Mouse (Mus musculus) neural tube, embryonic 11.5 days (tissue): ENCODE measurements at regions not wholly inside any gene's neighbourhood (a gene's known extent, or its start where the extent isn't known, plus 50 kb on each side); places are given as distances from the start of the nearest gene placed in this dataset.

ENCODE experiments used
- ATAC-seq: fragments of 200-750 bp; cut with Nextera tagmentation; 2 replicates; pipeline ENCODE4 v1.8.0; 2017; ENCODE audit warnings: moderate number of reproducible peaks, mild to moderate bottlenecking, moderate TSS enrichment, moderate library complexity; ENCODE audit not compliant: insufficient read depth, low FRiP score, low TSS enrichment
- DNase-seq: peaks from one replicate; pipeline ENCODE4 v3.0.0-alpha.2; 2015; ENCODE audit warnings: low spot score
- H3K27ac ChIP-seq: fragments of 300-500 bp; sonication (generic); 2 replicates; pipeline ENCODE4 v1.5.1; 2014; ENCODE audit warnings: low read depth, mild to moderate bottlenecking, low read length
- H3K27me3 ChIP-seq: fragments of 300-500 bp; sonication (generic); 2 replicates; pipeline ENCODE4 v1.6.1; 2014; ENCODE audit warnings: mild to moderate bottlenecking, low read length, mixed read lengths; ENCODE audit not compliant: control insufficient read depth, insufficient read depth
- H3K36me3 ChIP-seq: fragments of 300-500 bp; sonication (generic); 2 replicates; pipeline ENCODE4 v1.6.1; 2014; ENCODE audit warnings: mild to moderate bottlenecking, low read length, moderate library complexity, mixed read lengths; ENCODE audit not compliant: control insufficient read depth, insufficient read depth
- H3K4me1 ChIP-seq: fragments of 300-500 bp; sonication (generic); 2 replicates; pipeline ENCODE4 v1.6.1; 2014; ENCODE audit warnings: low read length, mixed read lengths; ENCODE audit not compliant: control insufficient read depth, insufficient read depth
- H3K4me2 ChIP-seq: fragments of 300-500 bp; sonication (generic); 2 replicates; pipeline ENCODE4 v1.6.1; 2014; ENCODE audit warnings: low read depth, mild to moderate bottlenecking, moderate library complexity
- H3K4me3 ChIP-seq: fragments of 300-500 bp; sonication (generic); 2 replicates; pipeline ENCODE4 v1.5.1; 2014; ENCODE audit warnings: low read depth, low read length
- H3K9ac ChIP-seq: fragments of 300-500 bp; sonication (generic); 2 replicates; pipeline ENCODE4 v1.6.1; 2014; ENCODE audit warnings: mild to moderate bottlenecking, low read length
- H3K9me3 ChIP-seq: fragments of 300-500 bp; sonication (generic); 2 replicates; pipeline ENCODE4 v1.6.1; 2016; ENCODE audit warnings: low read length; ENCODE audit not compliant: control insufficient read depth
- WGBS: fragments of 180-500 bp; shearing (Covaris S2); extraction: QIAGEN DNeasy Blood & Tissue Kit; methylation state at CpG from one replicate; pipeline ENCODE4 v1.1.7; 2014; 5-methylcytosine and 5-hydroxymethylcytosine counted together

DNA sequence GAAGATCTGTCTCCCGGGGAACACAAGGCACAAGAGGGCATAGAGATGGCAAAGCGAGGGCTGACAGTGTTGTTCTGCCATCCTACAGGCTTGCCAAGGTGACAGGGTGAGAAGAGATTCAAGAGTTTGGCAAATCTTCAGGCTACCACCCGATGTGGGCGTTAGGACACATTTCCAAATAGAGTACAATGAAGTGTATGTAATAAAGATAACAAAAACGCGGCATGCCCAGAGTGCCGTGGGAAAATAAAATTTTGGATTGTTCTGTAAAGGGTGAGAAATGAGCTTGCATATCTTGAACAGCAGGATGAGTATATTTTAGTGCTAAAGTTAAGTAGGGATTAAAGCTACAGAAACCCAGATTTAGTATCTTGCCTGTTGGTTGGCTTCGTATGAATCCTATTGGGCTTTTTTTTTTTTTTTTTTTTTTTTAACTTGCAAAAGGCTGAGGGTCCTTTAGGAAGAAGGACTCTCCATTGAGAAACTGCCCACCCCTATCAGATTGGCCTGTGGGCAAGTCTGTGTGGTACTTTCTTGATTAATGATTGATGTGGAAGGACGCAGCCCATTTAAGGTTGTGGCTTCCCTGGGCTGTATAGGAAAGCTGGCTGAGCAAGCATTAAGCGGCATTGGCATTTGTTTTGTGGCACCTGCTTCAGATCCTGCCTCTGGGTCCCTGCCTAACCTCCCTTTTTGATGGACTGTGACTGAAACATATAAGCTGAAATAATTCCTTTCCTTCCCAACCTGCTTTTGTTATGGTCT lies 131.7 kb upstream of the Marcks start:
- no peaks in the 10 kb centered on the region for H3K36me3 ChIP-seq
- no peak for DNase-seq
- no peak for ATAC-seq
- no peak overlapping the region for H3K4me3 ChIP-seq
- no peak overlapping the region for H3K4me2 ChIP-seq
- H3K9ac ChIP-seq, result no peak overlapping the region
- no peaks in the 10 kb centered on the region for H3K27me3 ChIP-seq
- H3K4me1 ChIP-seq, result no peaks in the 10 kb centered on the region
- WGBS, result 85% methylated on average over 10 of the region's 10 CpGs
- no peak overlapping the region for H3K27ac ChIP-seq
- no peaks in the 10 kb centered on the region for H3K9me3 ChIP-seq

DNA sequence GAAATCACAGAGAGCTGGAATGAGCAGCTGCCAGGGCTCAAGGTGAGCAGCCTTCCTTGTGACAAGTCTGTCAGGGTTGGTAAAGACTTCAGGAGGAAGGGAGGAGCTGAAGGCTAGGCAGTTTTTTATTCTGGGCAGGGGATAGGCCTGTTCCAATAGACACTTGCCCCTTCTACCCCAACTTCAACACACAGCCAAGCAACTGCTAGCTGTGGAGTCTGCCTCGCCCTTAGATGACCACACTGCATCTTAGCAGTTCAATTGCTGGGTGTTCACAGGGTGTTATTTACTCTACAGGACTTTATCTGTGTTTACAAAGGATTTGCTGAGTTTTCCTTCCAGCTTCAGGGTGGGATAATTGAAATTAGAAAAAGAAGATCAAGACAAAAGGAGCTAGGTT lies 128.2 kb upstream of the Marcks start:
- no peak overlapping the region for H3K4me2 ChIP-seq
- ATAC-seq (no peak), DNase-seq (no peak)
- H3K9ac ChIP-seq, result no peak overlapping the region
- H3K27me3 ChIP-seq, result no peaks in the 10 kb centered on the region
- H3K4me3 ChIP-seq, result no peak overlapping the region
- H3K9me3 ChIP-seq, result no peaks in the 10 kb centered on the region
- no peak overlapping the region for H3K27ac ChIP-seq
- H3K36me3 ChIP-seq, result no peaks in the 10 kb centered on the region
- H3K4me1 ChIP-seq, result no peaks in the 10 kb centered on the region
- WGBS, result 63% methylated on average over 1 of the region's 1 CpGs

DNA sequence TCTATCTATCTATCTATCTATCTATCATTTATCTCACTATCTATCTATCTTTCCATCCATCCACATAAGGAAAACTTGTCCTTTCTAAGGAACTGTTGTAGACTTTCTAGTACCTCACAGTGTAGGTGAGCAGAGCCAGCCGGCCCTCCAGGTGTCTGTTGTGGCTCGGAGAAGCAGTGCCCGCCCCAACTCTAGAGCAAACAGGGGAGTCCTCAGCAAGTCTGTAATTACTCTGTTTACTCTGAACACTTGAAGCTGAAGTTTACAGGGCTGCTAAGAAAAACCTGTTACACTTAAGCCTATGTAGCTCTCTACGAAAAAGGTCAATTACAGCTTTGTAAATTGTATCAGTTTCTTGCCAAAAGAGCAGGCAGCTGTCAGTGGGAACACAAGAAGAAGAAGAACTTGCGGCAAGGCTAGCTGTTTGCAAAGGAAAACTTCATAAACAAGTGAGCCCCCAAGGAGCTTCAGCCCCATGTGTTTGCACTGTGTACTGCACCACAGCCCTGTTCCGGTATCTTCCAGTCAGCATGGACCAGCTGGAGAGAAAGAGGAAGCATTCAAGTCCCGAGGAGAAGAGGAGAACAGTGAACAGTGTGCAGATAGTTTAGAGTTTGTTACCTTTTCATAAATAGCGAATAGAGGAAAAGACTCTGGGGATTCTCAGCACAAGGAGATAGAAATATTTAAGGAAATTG lies 122.2 kb upstream of the Marcks start:
- H3K36me3 ChIP-seq, result no peaks in the 10 kb centered on the region
- ATAC-seq (no peak), DNase-seq (no peak)
- no peaks in the 10 kb centered on the region for H3K4me1 ChIP-seq
- H3K4me3 ChIP-seq, result no peak overlapping the region
- H3K27ac ChIP-seq, result no peak overlapping the region
- no peaks in the 10 kb centered on the region for H3K27me3 ChIP-seq
- H3K9me3 ChIP-seq, result no peaks in the 10 kb centered on the region
- H3K9ac ChIP-seq, result no peak overlapping the region; the same call in 1 of the 2 replicates
- H3K4me2 ChIP-seq, result no peak overlapping the region
- WGBS, result 84% methylated on average over 8 of the region's 8 CpGs

DNA sequence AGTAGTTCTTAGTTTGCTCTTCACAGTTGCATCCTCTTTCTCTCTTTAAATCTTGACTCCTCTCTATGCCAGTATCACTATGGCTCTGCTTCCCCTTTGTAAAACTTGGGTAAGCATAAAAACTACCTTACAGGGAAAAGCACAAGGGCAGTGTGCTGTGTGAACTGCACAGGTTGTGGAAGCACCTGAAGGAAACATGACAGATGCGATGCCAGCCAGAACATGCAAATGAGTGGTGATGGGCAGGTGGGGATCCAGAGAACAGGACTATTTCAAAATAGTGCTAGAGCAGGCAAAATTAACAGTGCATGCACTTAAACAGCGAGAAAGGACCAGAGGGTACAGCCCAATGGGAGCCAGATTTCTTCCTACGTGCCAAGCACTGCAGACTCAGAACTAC lies 120.5 kb upstream of the Marcks start:
- H3K4me3 ChIP-seq, result no peak overlapping the region
- no peaks in the 10 kb centered on the region for H3K4me1 ChIP-seq
- H3K36me3 ChIP-seq, result no peaks in the 10 kb centered on the region
- no peak for DNase-seq
- H3K27ac ChIP-seq, result no peak overlapping the region
- 90% methylated on average over 3 of the region's 3 CpGs for WGBS
- no peaks in the 10 kb centered on the region for H3K9me3 ChIP-seq
- no peak overlapping the region for H3K4me2 ChIP-seq
- H3K9ac ChIP-seq, result no peak overlapping the region
- no peak for ATAC-seq
- no peaks in the 10 kb centered on the region for H3K27me3 ChIP-seq

DNA sequence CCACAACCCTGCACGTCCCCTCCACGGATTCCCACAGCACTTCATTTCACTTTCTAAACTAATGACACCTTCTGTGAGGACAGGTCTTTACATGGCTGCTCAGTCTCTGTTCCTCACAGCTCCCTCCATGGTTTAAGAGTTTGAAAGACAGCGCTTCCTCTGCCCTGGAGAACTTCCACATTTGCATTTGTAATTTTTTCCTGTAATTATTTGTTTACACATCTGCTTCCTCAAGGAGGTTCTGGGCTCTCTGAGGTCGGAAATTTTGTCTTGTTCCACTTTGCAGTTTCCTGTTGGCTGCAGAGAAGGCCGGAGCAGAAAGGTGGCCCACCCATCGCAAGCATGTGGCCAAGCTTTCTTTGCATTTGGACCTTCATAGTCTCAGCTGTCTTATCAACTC lies 118.8 kb upstream of the Marcks start:
- Histone ChIP-seq H3K9ac (no peak overlapping the region), H3K4me2 (no peak overlapping the region), H3K4me3 (no peak overlapping the region), H3K27ac (no peak overlapping the region), H3K9me3 (no peaks in the 10 kb centered on the region), H3K36me3 (no peaks in the 10 kb centered on the region), H3K4me1 (no peaks in the 10 kb centered on the region), H3K27me3 (no peaks in the 10 kb centered on the region)
- no peak for DNase-seq
- WGBS, result 80% methylated on average over 6 of the region's 6 CpGs
- ATAC-seq, result no peak

DNA sequence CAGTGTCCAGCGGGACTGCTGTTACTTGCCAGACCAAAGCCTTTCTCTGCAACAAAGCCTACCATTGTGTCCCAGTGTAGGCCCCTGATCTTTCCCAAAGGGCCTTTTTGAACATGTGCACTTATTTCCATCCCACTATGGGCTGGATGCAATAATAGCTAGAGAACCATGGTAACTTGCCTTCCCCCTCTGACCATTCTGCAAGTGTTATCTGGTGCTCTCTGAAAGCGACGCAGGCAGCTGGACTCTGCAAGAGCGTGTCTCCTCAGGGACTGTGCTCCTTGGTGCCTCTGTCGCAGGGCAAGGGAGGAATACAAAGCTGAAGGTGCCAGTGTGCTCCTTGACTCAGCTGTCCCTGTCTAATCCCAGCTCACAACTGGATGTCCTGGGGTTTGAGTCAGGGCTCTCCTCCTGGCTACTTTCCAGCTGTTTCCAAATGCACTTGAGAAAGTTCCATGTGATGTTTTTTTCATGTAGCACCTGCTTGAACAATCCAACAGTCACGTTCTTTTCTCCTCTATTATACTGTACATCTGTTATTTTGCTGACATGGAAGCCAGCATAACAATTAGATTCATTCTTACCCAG lies 112.3 kb upstream of the Marcks start:
- WGBS, result 57% methylated on average over 6 of the region's 6 CpGs

DNA sequence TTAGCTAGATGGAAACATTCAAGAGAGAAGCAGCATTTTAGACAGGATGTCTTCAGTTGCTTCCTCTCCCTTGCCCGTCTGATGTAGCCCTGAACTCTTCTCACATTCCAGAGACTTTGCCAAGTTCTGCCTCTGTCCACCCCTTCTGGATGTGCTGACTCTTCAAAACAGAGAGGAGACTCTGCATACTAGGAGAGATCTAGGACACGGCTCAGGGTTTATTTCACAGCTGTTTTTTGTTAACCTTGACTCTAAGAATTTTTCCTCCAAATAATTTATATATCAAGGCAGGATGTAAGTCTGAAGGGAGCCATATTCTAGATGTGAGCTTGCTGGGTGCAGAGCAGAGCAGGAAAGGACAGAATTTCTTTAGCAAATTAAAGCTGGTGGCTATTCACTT lies 111.4 kb upstream of the Marcks start:
- Histone ChIP-seq H3K9ac (no peak overlapping the region), H3K27ac (no peak overlapping the region), H3K4me3 (no peak overlapping the region), H3K27me3 (no peaks in the 10 kb centered on the region), H3K9me3 (no peaks in the 10 kb centered on the region), H3K36me3 (no peaks in the 10 kb centered on the region), H3K4me1 (peaks cover 7% of the 10 kb centered on the region; the same call in 1 of the 2 replicates), H3K4me2 (no peak overlapping the region)
- WGBS, result 61% methylated on average over 2 of the region's 2 CpGs
- ATAC-seq, result no peak
- DNase-seq, result no peak

More for the DNA sequence above, 112.3 kb upstream of the Marcks start:
- peaks cover 7% of the 10 kb centered on the region; the same call in 1 of the 2 replicates for H3K4me1 ChIP-seq
- no peak for DNase-seq
- H3K27ac ChIP-seq, result peak overlapping the region; percentile 35; the same call in 1 of the 2 replicates
- no peak overlapping the region for H3K4me3 ChIP-seq
- ATAC-seq, result peak; percentile 58; the same call in 1 of the 2 replicates
- no peak overlapping the region for H3K4me2 ChIP-seq
- H3K27me3 ChIP-seq, result no peaks in the 10 kb centered on the region
- H3K9ac ChIP-seq, result 0 out of 2 replicates have a peak overlapping the region, but pooled peaks have one; percentile 5
- no peaks in the 10 kb centered on the region for H3K9me3 ChIP-seq
- H3K36me3 ChIP-seq, result no peaks in the 10 kb centered on the region

DNA sequence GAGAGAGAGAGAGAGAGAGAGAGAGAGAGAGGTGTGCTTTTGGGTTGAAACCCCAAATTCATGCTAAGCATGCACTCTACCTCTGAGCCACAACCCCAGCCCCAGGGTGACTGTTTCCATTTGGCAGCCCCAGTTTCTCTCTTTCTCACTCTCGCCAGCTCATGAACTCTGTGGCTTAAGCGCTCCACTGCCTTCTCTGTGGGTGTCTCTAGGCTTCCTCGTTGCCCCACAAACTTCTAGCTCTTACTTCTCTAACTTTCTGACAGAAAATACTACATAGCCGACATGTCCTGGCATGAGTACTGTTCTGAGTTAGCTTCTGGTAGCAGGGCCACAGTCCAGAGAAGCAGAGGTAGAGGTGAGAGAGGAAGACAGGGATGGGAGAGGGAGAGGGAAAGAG lies 110.8 kb upstream of the Marcks start:
- H3K27me3 ChIP-seq, result no peaks in the 10 kb centered on the region
- WGBS, result 83% methylated on average over 4 of the region's 4 CpGs
- H3K9me3 ChIP-seq, result no peaks in the 10 kb centered on the region
- no peak for DNase-seq
- H3K4me1 ChIP-seq, result peaks cover 7% of the 10 kb centered on the region; the same call in 1 of the 2 replicates
- no peak overlapping the region for H3K4me2 ChIP-seq
- no peaks in the 10 kb centered on the region for H3K36me3 ChIP-seq
- no peak for ATAC-seq
- H3K9ac ChIP-seq, result no peak overlapping the region
- H3K4me3 ChIP-seq, result no peak overlapping the region
- H3K27ac ChIP-seq, result no peak overlapping the region
